Comparison of ENCODE assay signal across 23 mouse cellular contexts in genomic region chr12:111071009-111071408, GRCm38 (mm10). TPM values are rescaled to one million over a fixed set of nuclear protein-coding genes. Genes with fewer than 3 reads are reported as not detected.
A peak's percentile ranks its signal among the peaks of the same experiment; 100 is the strongest.
DNase-seq lines count a peak whose midpoint lies in the region; ATAC-seq and TF ChIP-seq lines count a peak whose summit lies in the region.
"Had no signal": no experiment of that assay in that cellular context is flagged by ENCODE, and none has a peak within 500 bp of the region (broad histone marks: within the 10 kb centered on the region; RNA-seq: fewer than 3 reads in every experiment).

No protein-coding gene starts in this region.

- no peaks in the 10 kb centered on the region for H3K9me3 ChIP-seq in heart, embryonic 12.5 days (replicated peaks)
- H3K9me3 ChIP-seq in kidney, embryonic 15.5 days (replicated peaks): no peaks in the 10 kb centered on the region
- H3K9me3 ChIP-seq: forebrain, embryonic 10.5 days; G1E; hindbrain, embryonic 12.5 days; limb, embryonic 12.5 days; liver, embryonic 12.5 days; stomach, embryonic 15.5 days had no signal

- no peak for TF ChIP-seq EP300 in heart, adult 2 months (IDR thresholded peaks at IDR 0.05; ENCODE audit: insufficient read depth, low read depth, low read length)

- peak overlapping the region; percentile 56; the same call in 1 of the 2 replicates for H3K27ac ChIP-seq in heart, embryonic 12.5 days (ENCODE audit: poor library complexity, severe bottlenecking)
- no peak overlapping the region for H3K27ac ChIP-seq in heart, adult 2 months
- H3K27ac ChIP-seq in kidney, embryonic 15.5 days: peak overlapping the region; percentile 82; the same call in 1 of the 2 replicates
- H3K27ac ChIP-seq in macrophage: peak overlapping the region; percentile 92
- H3K27ac ChIP-seq: forebrain, embryonic 10.5 days; hindbrain, embryonic 12.5 days had no signal

- H3K79me2 ChIP-seq in heart, adult 2 months (replicated peaks; ENCODE audit: control insufficient read depth, insufficient read depth, low read length): peaks cover 4% of the 10 kb centered on the region
- peaks cover 80% of the 10 kb centered on the region for H3K79me2 ChIP-seq in macrophage (ENCODE audit: inconsistent target)

- no peak overlapping the region for H3K4me2 ChIP-seq in heart, embryonic 12.5 days
- no peak overlapping the region; the same call in 1 of the 2 replicates for H3K4me2 ChIP-seq in kidney, embryonic 15.5 days
- H3K4me2 ChIP-seq: hindbrain, embryonic 12.5 days; limb, embryonic 12.5 days; stomach, embryonic 15.5 days had no signal

- peaks cover 10% of the 10 kb centered on the region; the same call in 1 of the 2 replicates for H3K36me3 ChIP-seq in heart, embryonic 12.5 days
- H3K36me3 ChIP-seq in heart, adult 2 months (ENCODE audit: control insufficient read depth, insufficient read depth, low read length): peaks cover 2% of the 10 kb centered on the region; the same call in 1 of the 2 replicates
- H3K36me3 ChIP-seq in kidney, embryonic 15.5 days: peaks cover 9% of the 10 kb centered on the region; the same call in 1 of the 2 replicates
- H3K36me3 ChIP-seq in macrophage (ENCODE audit: inconsistent target): no peaks in the 10 kb centered on the region
- H3K36me3 ChIP-seq: hindbrain, embryonic 12.5 days had no signal

- H3K9ac ChIP-seq in heart, embryonic 12.5 days: no peak overlapping the region
- no peak overlapping the region for H3K9ac ChIP-seq in heart, adult 2 months (ENCODE audit: low read depth, low read length)
- H3K9ac ChIP-seq in kidney, embryonic 15.5 days: no peak overlapping the region
- H3K9ac ChIP-seq: hindbrain, embryonic 12.5 days; liver, embryonic 12.5 days; stomach, embryonic 15.5 days had no signal

- H3K4me3 ChIP-seq in heart, embryonic 12.5 days: no peak overlapping the region
- H3K4me3 ChIP-seq in heart, adult 2 months: no peak overlapping the region
- H3K4me3 ChIP-seq in kidney, embryonic 15.5 days (replicated peaks): no peak overlapping the region
- H3K4me3 ChIP-seq in macrophage (ENCODE audit: inconsistent target): peak overlapping the region; percentile 23; the same call in 1 of the 2 replicates
- H3K4me3 ChIP-seq: forebrain, embryonic 10.5 days; hindbrain, embryonic 12.5 days; limb, embryonic 12.5 days; liver, embryonic 12.5 days; stomach, embryonic 15.5 days had no signal

- WGBS in heart, embryonic 12.5 days: 70% methylated on average over 5 of the region's 5 CpGs
- WGBS in heart, adult 2 months: 63% methylated on average over 5 of the region's 5 CpGs
- WGBS in kidney, embryonic 15.5 days: 64% methylated on average over 5 of the region's 5 CpGs
- WGBS in macrophage (ENCODE audit: missing documents): 26% methylated on average over 5 of the region's 5 CpGs

- no peak for TF ChIP-seq POLR2A in heart, adult 2 months (IDR thresholded peaks at IDR 0.05; ENCODE audit: insufficient read depth, low read depth, low read length)

- peaks cover 20% of the 10 kb centered on the region for H3K4me1 ChIP-seq in heart, embryonic 12.5 days (replicated peaks)
- H3K4me1 ChIP-seq in heart, adult 2 months (ENCODE audit: control insufficient read depth, insufficient read depth, low read length): no peaks in the 10 kb centered on the region
- peaks cover 18% of the 10 kb centered on the region for H3K4me1 ChIP-seq in kidney, embryonic 15.5 days
- H3K4me1 ChIP-seq: stomach, embryonic 15.5 days had no signal

- DNase-seq in heart, adult 2 months: no peak
- DNase-seq in kidney, adult 8-10 months: no peak
- peak; percentile 65 for DNase-seq in 416B (ENCODE audit: low read depth)
- DNase-seq in retina, embryonic 14.5 days (ENCODE audit: low spot score): no peak
- DNase-seq: cerebellum, adult 11 months; layer of hippocampus, postnatal 36 days; lung, adult 2 months; midbrain, embryonic 14.5 days; right cerebral cortex, adult 18-20 months; right cerebral cortex, postnatal 4 days had no signal

- TF ChIP-seq CTCF in heart, adult 2 months (IDR thresholded peaks at IDR 0.05): no peak

- H3K27me3 ChIP-seq in heart, embryonic 12.5 days (replicated peaks): no peaks in the 10 kb centered on the region
- no peaks in the 10 kb centered on the region for H3K27me3 ChIP-seq in heart, adult 2 months (ENCODE audit: control insufficient read depth, insufficient read depth, low read length)
- H3K27me3 ChIP-seq in kidney, embryonic 15.5 days: no peaks in the 10 kb centered on the region
- H3K27me3 ChIP-seq: CH12.LX; hindbrain, embryonic 12.5 days; limb, embryonic 12.5 days; liver, embryonic 12.5 days; Patski; stomach, embryonic 15.5 days had no signal

- intact Hi-C loops in heart, adult 2 months (cut with DNase I): no loop called here

- ATAC-seq in heart, embryonic 12.5 days (ENCODE audit: insufficient number of reproducible peaks, low FRiP score): no peak
- ATAC-seq in kidney, embryonic 15.5 days (replicated peaks; ENCODE audit: low FRiP score): no peak
- no peak for ATAC-seq in CD4-positive, CD25-positive, alpha-beta regulatory T cell, adult 4 months
- ATAC-seq: forebrain, embryonic 16.5 days; Patski had no signal

RNA-seq across cellular contexts. Expression of gene Rcor1, which starts 31.9 kb away (rescaled TPM):
- 8.8 and 9.2 TPM in 2 replicates for polyA plus RNA-seq in heart, embryonic 12.5 days (2016; fragmentation: Nextera tagmentation; extraction: Ambion mirVana)
- total RNA-seq in heart, adult 2 months (2021): 10 to 100 TPM; 13.9 to 14.8 TPM
- polyA plus RNA-seq in heart, adult 2 months (2012; rRNA removed): 5.9 and 9.9 TPM in 2 replicates
- 10.0 and 10.5 TPM in 2 replicates for polyA plus RNA-seq in kidney, embryonic 15.5 days (2015; fragmentation: Nextera tagmentation; extraction: Ambion mirVana)
- total RNA-seq in macrophage (2018; cell fraction: chromatin; rRNA removed): 10 to 100 TPM; 10.2 to 46.2 (median 38.7) TPM
- total RNA-seq in macrophage (2018; cell fraction: cytosol; rRNA removed): 10 to 100 TPM; 20.2 to 42.9 (median 30.3) TPM
- 10 to 100 TPM; 18.4 to 63.4 (median 41.9) TPM for total RNA-seq in macrophage (2018; cell fraction: nucleus; rRNA removed)
- polyA plus RNA-seq in macrophage (2018): 22.6 to 25.5 TPM (median 23.9 TPM) in 3 replicates
- polyA plus RNA-seq in CD4-positive, CD25-positive, alpha-beta regulatory T cell, adult 4 months (2017; shearing (Covaris generic)): 10 to 100 TPM; 11.7 to 16.0 TPM
